Mouse (Mus musculus) liver, postnatal 0 days (tissue): ENCODE results near the gene Tnnt1.

Experiments used
- CTCF ChIP-seq: sonication (generic); IDR thresholded peaks from 2 replicates; pipeline ENCODE4 v1.5.1; 2016; ENCODE audit warnings: antibody characterized with exemption, low read depth
- EP300 ChIP-seq: IDR thresholded peaks from 2 replicates; pipeline ENCODE4 v1.6.1; 2016; ENCODE audit warnings: antibody characterized with exemption, low read depth, mild to moderate bottlenecking

- peak; percentile 95 for TF ChIP-seq CTCF
- TF ChIP-seq EP300, result no peak
Measured at GRCm38 (mm10) chr7:4509863-4510608, 6.1 kb downstream of the Tnnt1 start.
